Mouse (Mus musculus) small intestine, adult 2 months (tissue): ENCODE measurements around the gene Slc22a15.

Source experiments
- CTCF ChIP-seq: fragments of 200-500 bp; IDR thresholded peaks from 2 replicates; pipeline ENCODE4 v1.5.1; 2012; ENCODE audit warnings: low read depth, mild to moderate bottlenecking, control low read depth, inconsistent platforms, low read length, moderate library complexity, mixed read lengths; ENCODE audit not compliant: insufficient replicate concordance, insufficient read length; ENCODE audit errors: extremely low read depth
- POLR2A ChIP-seq: fragments of 200-500 bp; IDR thresholded peaks from 2 replicates; pipeline ENCODE4 v1.6.1; 2012; ENCODE audit warnings: low read depth, mild to moderate bottlenecking, control low read depth, inconsistent platforms, low read length, moderate library complexity

DNA sequence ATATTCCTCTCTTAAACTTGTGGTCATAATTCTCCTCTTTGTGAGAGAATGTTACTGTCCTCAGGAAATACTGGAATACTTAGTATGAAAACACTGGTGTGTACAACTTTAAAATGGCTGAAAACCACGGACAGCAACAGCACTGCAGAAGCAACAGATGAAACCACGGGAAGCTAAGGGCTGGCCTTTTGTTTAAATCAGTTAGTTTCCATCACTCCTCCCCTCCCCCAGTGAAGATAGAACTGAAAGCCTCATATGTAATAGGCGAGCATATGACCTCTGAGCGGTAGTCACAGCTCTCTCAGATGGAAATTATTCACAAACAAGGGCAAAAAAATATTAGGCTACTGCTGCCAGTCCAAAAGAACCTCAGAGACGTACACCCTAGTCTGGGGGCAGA, 10.0 kb downstream of the Slc22a15 start:
- TF ChIP-seq CTCF (no peak), POLR2A (no peak)
